Mouse (Mus musculus) limb, embryonic 12.5 days (tissue): ENCODE measurements around the gene Fcgbp. TPM values are rescaled to one million over a fixed set of nuclear protein-coding genes. Genes with fewer than 3 reads are reported as not detected.
"Not testable (repeated sequence)": the region's sequence is repeated elsewhere in the genome, so short reads cannot be mapped to it uniquely, and the experiment has no call there.

Experiments
- ATAC-seq: fragments of 200-750 bp; cut with Nextera tagmentation; 2 replicates; pipeline ENCODE4 v1.8.0; 2017; ENCODE audit warnings: low read depth, moderate TSS enrichment; ENCODE audit not compliant: insufficient number of reproducible peaks, insufficient read depth, low FRiP score, low TSS enrichment
- H3K27ac ChIP-seq: fragments of 300-500 bp; sonication (generic); 2 replicates; pipeline ENCODE4 v1.5.1; 2016; ENCODE audit warnings: mild to moderate bottlenecking, moderate library complexity
- H3K27me3 ChIP-seq: fragments of 300-500 bp; sonication (generic); 2 replicates; pipeline ENCODE4 v1.6.1; 2016; ENCODE audit warnings: mild to moderate bottlenecking, moderate library complexity
- H3K36me3 ChIP-seq: fragments of 300-500 bp; sonication (generic); 2 replicates; pipeline ENCODE4 v1.6.1; 2016; ENCODE audit warnings: mild to moderate bottlenecking, moderate library complexity
- H3K4me1 ChIP-seq: fragments of 300-500 bp; sonication (generic); replicated peaks from 2 replicates; pipeline ENCODE4 v1.6.1; 2016
- H3K4me2 ChIP-seq: fragments of 300-500 bp; sonication (generic); 2 replicates; pipeline ENCODE4 v1.6.1; 2016; ENCODE audit warnings: mild to moderate bottlenecking, moderate library complexity
- H3K4me3 ChIP-seq: fragments of 300-500 bp; sonication (generic); replicated peaks from 2 replicates; pipeline ENCODE4 v1.5.1; 2016; ENCODE audit warnings: mild to moderate bottlenecking
- H3K9ac ChIP-seq: fragments of 300-500 bp; sonication (generic); replicated peaks from 2 replicates; pipeline ENCODE4 v1.6.1; 2016; ENCODE audit warnings: mild to moderate bottlenecking, moderate library complexity
- H3K9me3 ChIP-seq: fragments of 300-500 bp; sonication (generic); 2 replicates; pipeline ENCODE4 v1.6.1; 2016; ENCODE audit warnings: mild to moderate bottlenecking, moderate library complexity
- WGBS: fragments of 180-500 bp; shearing (Covaris S2); methylation state at CpG from one replicate; pipeline ENCODE4 v1.1.7; 2016; 5-methylcytosine and 5-hydroxymethylcytosine counted together
- polyA plus RNA-seq: library from polyadenylated mRNA; unstranded; fragments of >200 nt; fragmentation: Nextera tagmentation; extraction: Ambion mirVana; gene quantifications from 2 replicates; pipeline ENCODE4 v1.2.1, GENCODE M21; 2016

Gene Fcgbp
- polyA plus RNA-seq, 1 experiment from 2014 or later: 0.25 TPM

- H3K9ac ChIP-seq: 0 out of 2 replicates have a peak overlapping the region, but pooled peaks have one; percentile 9
- no peak overlapping the region for H3K4me3 ChIP-seq
- H3K27ac ChIP-seq: no peak overlapping the region
- no peaks in the 10 kb centered on the region for H3K4me1 ChIP-seq
- no peaks in the 10 kb centered on the region for H3K9me3 ChIP-seq
- H3K27me3 ChIP-seq: peaks cover 12% of the 10 kb centered on the region; the same call in 1 of the 2 replicates
- no peaks in the 10 kb centered on the region for H3K36me3 ChIP-seq
- 15% methylated on average over 13 of the region's 13 CpGs for WGBS
- no peak overlapping the region for H3K4me2 ChIP-seq
- no peak for ATAC-seq
Observed at GRCm38 (mm10) chr7:28151584-28152221, 80.7 kb downstream of the Fcgbp start.

- not testable (repeated sequence) for H3K4me2 ChIP-seq, H3K4me3 ChIP-seq, H3K9me3 ChIP-seq, H3K27ac ChIP-seq, H3K36me3 ChIP-seq, ATAC-seq, H3K9ac ChIP-seq, H3K4me1 ChIP-seq
- WGBS: 42% methylated on average over 5 of the region's 5 CpGs
- peaks cover 12% of the 10 kb centered on the region; the same call in 1 of the 2 replicates for H3K27me3 ChIP-seq
Observed at GRCm38 (mm10) chr7:28153595-28153994, 82.6 kb downstream of the Fcgbp start.

- H3K27ac ChIP-seq: no peak overlapping the region
- WGBS: 45% methylated on average over 6 of the region's 6 CpGs
- H3K4me1 ChIP-seq: no peaks in the 10 kb centered on the region
- H3K4me2 ChIP-seq: no peak overlapping the region
- no peaks in the 10 kb centered on the region for H3K27me3 ChIP-seq
- H3K4me3 ChIP-seq: no peak overlapping the region
- no peaks in the 10 kb centered on the region for H3K36me3 ChIP-seq
- no peaks in the 10 kb centered on the region for H3K9me3 ChIP-seq
- H3K9ac ChIP-seq: no peak overlapping the region
- ATAC-seq: no peak
Observed at GRCm38 (mm10) chr7:28159292-28159691, 88.3 kb downstream of the Fcgbp start.

- Histone ChIP-seq H3K27me3 (no peaks in the 10 kb centered on the region), H3K9ac (no peak overlapping the region), H3K36me3 (no peaks in the 10 kb centered on the region), H3K4me3 (no peak overlapping the region), H3K27ac (no peak overlapping the region), H3K9me3 (no peaks in the 10 kb centered on the region), H3K4me1 (no peaks in the 10 kb centered on the region), H3K4me2 (no peak overlapping the region)
- 83% methylated on average over 3 of the region's 3 CpGs for WGBS
- ATAC-seq: no peak
Observed at GRCm38 (mm10) chr7:28159893-28160292, 88.9 kb downstream of the Fcgbp start.

GRCm38 (mm10) chr7:28161163-28161749 is 90.2 kb downstream of the Fcgbp start:
- no peaks in the 10 kb centered on the region for H3K36me3 ChIP-seq
- H3K27me3 ChIP-seq: no peaks in the 10 kb centered on the region
- H3K9me3 ChIP-seq: peaks cover 8% of the 10 kb centered on the region; the same call in 1 of the 2 replicates
- H3K4me1 ChIP-seq: no peaks in the 10 kb centered on the region
- 50% methylated on average over 9 of the region's 9 CpGs for WGBS
- H3K4me3 ChIP-seq: no peak overlapping the region
- H3K4me2 ChIP-seq: no peak overlapping the region
- ATAC-seq: no peak
- H3K9ac ChIP-seq: no peak overlapping the region
- H3K27ac ChIP-seq: no peak overlapping the region

- WGBS: 82% methylated on average over 6 of the region's 6 CpGs
- Histone ChIP-seq H3K9me3 (peaks cover 8% of the 10 kb centered on the region; the same call in 1 of the 2 replicates), H3K27ac (no peak overlapping the region), H3K36me3 (no peaks in the 10 kb centered on the region), H3K27me3 (no peaks in the 10 kb centered on the region), H3K4me3 (no peak overlapping the region), H3K4me2 (no peak overlapping the region), H3K9ac (no peak overlapping the region), H3K4me1 (peaks cover 11% of the 10 kb centered on the region)
- no peak for ATAC-seq
Observed at GRCm38 (mm10) chr7:28165406-28165805, 94.4 kb downstream of the Fcgbp start.

- Histone ChIP-seq H3K9ac (peak overlapping the region; percentile 60), H3K9me3 (peaks cover 8% of the 10 kb centered on the region; the same call in 1 of the 2 replicates), H3K36me3 (no peaks in the 10 kb centered on the region), H3K27ac (peak overlapping the region; percentile 85), H3K27me3 (no peaks in the 10 kb centered on the region), H3K4me2 (peak overlapping the region; percentile 82), H3K4me1 (peaks cover 24% of the 10 kb centered on the region), H3K4me3 (peak overlapping the region; percentile 86)
- ATAC-seq: no peak
- WGBS: 11% methylated on average over 9 of the region's 9 CpGs
Observed at GRCm38 (mm10) chr7:28168320-28169115, 97.5 kb downstream of the Fcgbp start.

GRCm38 (mm10) chr7:28169489-28170422 is 98.7 kb downstream of the Fcgbp start, which contains the start of gene Fbl:
Gene Fbl (plus strand): TSS chr7:28169710.
- peaks cover 24% of the 10 kb centered on the region for H3K4me1 ChIP-seq
- under 1% methylated on average over 80 of the region's 80 CpGs for WGBS
- peak; percentile 72 for ATAC-seq

More at GRCm38 (mm10) chr7:28169489-28170422, 98.7 kb downstream of the Fcgbp start, which contains the start of gene Fbl:
- Histone ChIP-seq H3K4me3 (peak within 1 kb of the TSS; percentile 86), H3K27ac (peak within 1 kb of the TSS; percentile 85), H3K4me2 (peak within 1 kb of the TSS; percentile 82), H3K27me3 (no peaks in the 10 kb centered on the region), H3K9ac (peak within 1 kb of the TSS; percentile 80), H3K9me3 (peaks cover 8% of the 10 kb centered on the region; the same call in 1 of the 2 replicates), H3K36me3 (peaks cover 3% of the 10 kb centered on the region)
